Mouse (Mus musculus) cortical plate, adult 2 months (tissue): ENCODE measurements around the gene Eif4g1. TPM values are rescaled to one million over a fixed set of nuclear protein-coding genes. Genes with fewer than 3 reads are reported as not detected.

Experiments
- H3K27ac ChIP-seq: fragments of 200-500 bp; 2 replicates; pipeline ENCODE4 v1.5.1; 2012; ENCODE audit warnings: low read length, control low read depth, inconsistent platforms; ENCODE audit not compliant: insufficient read depth
- H3K4me1 ChIP-seq: fragments of 200-500 bp; 2 replicates; pipeline ENCODE4 v1.6.1; 2011; ENCODE audit warnings: low read length; ENCODE audit not compliant: control insufficient read depth, insufficient read depth
- H3K4me3 ChIP-seq: fragments of 200-500 bp; 2 replicates; pipeline ENCODE4 v1.5.1; 2011; ENCODE audit warnings: mild to moderate bottlenecking, low read length, control low read depth; ENCODE audit not compliant: insufficient read depth
- CTCF ChIP-seq: fragments of 200-500 bp; IDR thresholded peaks from 2 replicates; pipeline ENCODE4 v1.5.1; 2011; ENCODE audit warnings: mild to moderate bottlenecking, control low read depth, low read length; ENCODE audit not compliant: insufficient read depth; ENCODE audit errors: extremely low read depth
- POLR2A ChIP-seq: fragments of 200-500 bp; IDR thresholded peaks from 2 replicates; pipeline ENCODE4 v1.6.1; 2011; ENCODE audit warnings: mild to moderate bottlenecking, low read length, control low read depth; ENCODE audit not compliant: insufficient read depth; ENCODE audit errors: extremely low read depth
- polyA plus RNA-seq: library from polyadenylated mRNA; depleted of rRNA; stranded (reverse); fragments of >200 nt; gene quantifications from 2 replicates; pipeline ENCODE4 v1.2.3, GENCODE M21; 2012; rRNA removed

Eif4g1 gene
- polyA plus RNA-seq, 1 experiment: 157 TPM

GRCm38 (mm10) chr16:20731688-20732087 lies 63.6 kb downstream of the Eif4g1 start:
- Histone ChIP-seq H3K4me1 (no peaks in the 10 kb centered on the region), H3K27ac (0 out of 2 replicates have a peak overlapping the region, but pooled peaks have one; percentile 32), H3K4me3 (no peak overlapping the region)
- TF ChIP-seq POLR2A (no peak), CTCF (no peak)

- Histone ChIP-seq H3K4me1 (no peaks in the 10 kb centered on the region), H3K4me3 (peak overlapping the region; percentile 57), H3K27ac (peak overlapping the region; percentile 86; the same call in 1 of the 2 replicates)
- TF ChIP-seq CTCF: no peak
Measured at GRCm38 (mm10) chr16:20732251-20732924, 64.3 kb downstream of the Eif4g1 start.

GRCm38 (mm10) chr16:20732925-20733730 lies 65.0 kb downstream of the Eif4g1 start, which contains the start of gene Chrd:
Chrd (plus strand) TSS chr16:20733127.
- Histone ChIP-seq H3K27ac (peak within 1 kb of the TSS; percentile 86; the same call in 1 of the 2 replicates), H3K4me3 (peak within 1 kb of the TSS; percentile 57), H3K4me1 (no peaks in the 10 kb centered on the region)
- TF ChIP-seq POLR2A: 0 out of 2 replicates have a peak, but pooled peaks have one; percentile 40
- TF ChIP-seq CTCF: no peak

GRCm38 (mm10) chr16:20733731-20734730 lies 65.9 kb downstream of the Eif4g1 start, which contains the start of gene Thpo:
Thpo (minus strand) TSS chr16:20734511.
- Histone ChIP-seq H3K27ac (no peak within 1 kb of the TSS), H3K4me3 (peak within 1 kb of the TSS; percentile 57), H3K4me1 (no peaks in the 10 kb centered on the region)
- TF ChIP-seq POLR2A (no peak), CTCF (no peak)

DNA sequence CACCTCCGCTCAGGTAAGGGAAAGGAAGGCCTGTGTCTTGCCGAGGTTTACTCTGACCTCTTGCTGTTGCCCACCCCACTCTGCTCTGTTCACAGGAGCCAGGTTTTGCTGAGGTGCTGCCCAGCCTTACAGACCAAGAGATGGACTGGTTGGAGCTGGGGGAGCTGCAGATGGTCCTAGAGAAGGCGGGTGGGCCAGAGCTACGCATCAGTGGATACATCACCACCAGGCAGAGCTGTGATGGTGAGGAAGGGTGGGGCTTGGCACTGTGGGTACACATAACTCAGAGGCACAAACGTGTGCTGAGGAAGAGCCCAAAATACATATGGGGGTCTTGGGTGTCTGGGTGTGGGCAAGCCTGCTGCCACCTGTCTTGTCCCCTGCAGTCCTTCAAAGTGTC lies 67.5 kb downstream of the Eif4g1 start:
- TF ChIP-seq POLR2A: no peak
- TF ChIP-seq CTCF: no peak
- Histone ChIP-seq H3K27ac (no peak overlapping the region), H3K4me1 (no peaks in the 10 kb centered on the region), H3K4me3 (no peak overlapping the region)

GRCm38 (mm10) chr16:20736168-20736567 lies 68.1 kb downstream of the Eif4g1 start:
- no peak overlapping the region for H3K4me3 ChIP-seq
- TF ChIP-seq POLR2A (no peak), CTCF (no peak)
- no peak overlapping the region for H3K27ac ChIP-seq
- no peaks in the 10 kb centered on the region for H3K4me1 ChIP-seq

DNA sequence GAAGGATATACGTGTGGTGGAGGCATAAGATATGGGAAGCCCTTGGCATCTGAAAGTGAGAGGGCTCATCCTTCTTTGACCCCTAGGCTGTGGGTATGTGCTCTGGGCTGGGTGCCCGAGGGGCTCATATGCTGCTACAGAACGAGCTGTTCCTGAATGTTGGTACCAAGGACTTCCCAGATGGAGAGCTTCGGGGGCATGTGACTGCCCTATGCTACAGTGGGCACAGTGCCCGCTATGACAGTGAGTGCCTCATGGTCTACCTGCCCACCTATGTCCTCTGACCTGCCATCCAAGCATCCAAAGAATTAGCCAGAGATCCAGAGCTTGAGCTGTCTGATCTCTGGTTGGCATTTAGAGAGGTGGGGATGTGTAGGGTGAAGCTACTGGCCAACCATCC lies 68.7 kb downstream of the Eif4g1 start:
- Histone ChIP-seq H3K4me3 (no peak overlapping the region), H3K4me1 (no peaks in the 10 kb centered on the region), H3K27ac (no peak overlapping the region)
- TF ChIP-seq CTCF (no peak), POLR2A (no peak)

DNA sequence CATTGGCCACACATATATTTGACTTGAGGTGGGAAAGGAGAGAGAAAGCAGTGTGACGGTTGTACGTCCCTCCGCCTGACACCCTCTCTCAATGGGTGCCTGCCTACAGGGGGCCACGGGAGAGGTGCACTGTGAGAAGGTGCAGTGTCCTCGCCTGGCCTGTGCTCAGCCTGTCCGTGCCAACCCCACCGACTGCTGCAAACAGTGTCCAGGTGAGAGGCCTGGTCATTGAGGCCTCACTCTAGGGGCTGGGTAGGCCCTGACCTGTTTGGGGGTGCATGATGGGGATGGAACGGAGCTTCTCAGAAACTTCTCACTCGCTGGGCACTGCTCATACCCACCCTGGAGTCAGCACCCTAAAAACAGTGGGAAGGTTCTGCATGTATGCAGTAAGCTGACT lies 71.7 kb downstream of the Eif4g1 start:
- no peaks in the 10 kb centered on the region for H3K4me1 ChIP-seq
- H3K27ac ChIP-seq: no peak overlapping the region
- no peak for TF ChIP-seq CTCF
- TF ChIP-seq POLR2A: no peak
- H3K4me3 ChIP-seq: no peak overlapping the region

Other genes starting within 250 kb of the Eif4g1 start
- 296 and 313 TPM in 2 replicates for gene Abcc5, start 241.9 kb upstream of the Eif4g1 start, polyA plus RNA-seq
- 49.1 and 50.4 TPM in 2 replicates for gene Eif2b5, start 169.5 kb upstream of the Eif4g1 start, polyA plus RNA-seq
- 41.7 and 42.5 TPM in 2 replicates for gene Dvl3, start 151.3 kb upstream of the Eif4g1 start, polyA plus RNA-seq
- 1,329 and 1,383 TPM in 2 replicates for gene Ap2m1, start 132.8 kb upstream of the Eif4g1 start, polyA plus RNA-seq
- gene Abcf3, start 119.7 kb upstream of the Eif4g1 start, polyA plus RNA-seq: 78.5 and 83.5 TPM in 2 replicates
- 102 and 119 TPM in 2 replicates for gene Vwa5b2, start 78.8 kb upstream of the Eif4g1 start, polyA plus RNA-seq
- gene Eef1akmt4, start 56.7 kb upstream of the Eif4g1 start, polyA plus RNA-seq: 2.5 and 3.1 TPM in 2 replicates
- not detected in 2 replicates for gene Gm49333, start 56.7 kb upstream of the Eif4g1 start, polyA plus RNA-seq
- 16.4 and 18.3 TPM in 2 replicates for gene Alg3, start 56.6 kb upstream of the Eif4g1 start, polyA plus RNA-seq
- gene Camk2n2, start 47.0 kb upstream of the Eif4g1 start, polyA plus RNA-seq: 188 and 191 TPM in 2 replicates
- gene Ece2, start 38.5 kb upstream of the Eif4g1 start, polyA plus RNA-seq: 25.4 and 28.3 TPM in 2 replicates
- 173 TPM in 2 replicates for gene Psmd2, start 16.7 kb upstream of the Eif4g1 start, polyA plus RNA-seq
- 316 and 358 TPM in 2 replicates for gene Fam131a, start 24.9 kb downstream of the Eif4g1 start, polyA plus RNA-seq
- 52.5 and 53.1 TPM in 2 replicates for gene Polr2h, start 49.4 kb downstream of the Eif4g1 start, polyA plus RNA-seq
- 122 and 132 TPM in 2 replicates for gene Clcn2, start 49.4 kb downstream of the Eif4g1 start, polyA plus RNA-seq
- 71.8 and 94.6 TPM in 2 replicates for gene Chrd, start 64.8 kb downstream of the Eif4g1 start, polyA plus RNA-seq
- 20.6 and 27.1 TPM in 2 replicates for gene Thpo, start 66.2 kb downstream of the Eif4g1 start, polyA plus RNA-seq